Mouse (Mus musculus) gastrocnemius, postnatal 36 days (tissue): ENCODE data around the gene Fbxo46. TPM values are rescaled to one million over a fixed set of nuclear protein-coding genes. Genes with fewer than 3 reads are reported as not detected.

Source experiments
- DNase-seq, 2 experiments: peaks; one replicate each; pipeline ENCODE4 v3.0.0; 2022
- intact Hi-C: fragments of 180-260 bp; cut with DNase I; formaldehyde crosslinking; loops from one replicate; pipeline ENCODE4 v1.15.1; 2025
- total RNA-seq, 2 experiments: library from RNA; stranded (reverse); gene quantifications; 2 replicates each; pipeline ENCODE4 v1.2.3; 2021

Fbxo46 gene
- total RNA-seq, 2 experiments from 2014 or later, result 2.0 to 2.8 TPM

GRCm38 (mm10) chr7:19162928-19163327, 43.3 kb downstream of the Fbxo46 start:
- intact Hi-C loops, result no loop called here
- DNase-seq, result no peak

GRCm38 (mm10) chr7:19163752-19164151, 44.1 kb downstream of the Fbxo46 start:
- intact Hi-C loops, result no loop called here

GRCm38 (mm10) chr7:19164189-19164588, 44.5 kb downstream of the Fbxo46 start:
- no peak for DNase-seq
- intact Hi-C loops, result no loop called here

More at GRCm38 (mm10) chr7:19163752-19164151, 44.1 kb downstream of the Fbxo46 start:
- no peak for DNase-seq

GRCm38 (mm10) chr7:19164978-19165377, 45.3 kb downstream of the Fbxo46 start:
- no peak for DNase-seq
- intact Hi-C loops, result no loop called here

GRCm38 (mm10) chr7:19165656-19166423, 46.2 kb downstream of the Fbxo46 start, which contains the start of gene Gipr:
Gene Gipr, minus strand, starts transcription at chr7:19166127.
- no peak for DNase-seq
- intact Hi-C loops, result no loop called here

- intact Hi-C loops, result no loop called here
Observed at GRCm38 (mm10) chr7:19166990-19167389, 47.3 kb downstream of the Fbxo46 start.

GRCm38 (mm10) chr7:19169506-19169905, 49.8 kb downstream of the Fbxo46 start:
- intact Hi-C loops, result no loop called here
- no peak for DNase-seq

More at GRCm38 (mm10) chr7:19166990-19167389, 47.3 kb downstream of the Fbxo46 start:
- DNase-seq, result no peak

- intact Hi-C loops, result no loop called here
- DNase-seq, result no peak
Observed at GRCm38 (mm10) chr7:19170142-19170541, 50.5 kb downstream of the Fbxo46 start.

- intact Hi-C loops, result loop anchor here (2.0 kb wide), 1 partner anchor 15 kb away; no protein-coding TSS in a partner anchor
- DNase-seq, result no peak
Observed at GRCm38 (mm10) chr7:19171831-19172230, 52.2 kb downstream of the Fbxo46 start.

- DNase-seq, result peak; percentile 65 to 82
- intact Hi-C loops, result loop anchor here (2.0 kb wide), 1 partner anchor 16 kb away; no protein-coding TSS in a partner anchor
Observed at GRCm38 (mm10) chr7:19172874-19173273, 53.2 kb downstream of the Fbxo46 start.

- DNase-seq, result no peak
Observed at GRCm38 (mm10) chr7:19175708-19176515, 56.3 kb downstream of the Fbxo46 start, which contains the start of gene Eml2. Gene Eml2, plus strand, starts transcription at chr7:19176421.

GRCm38 (mm10) chr7:19176516-19176947, 56.9 kb downstream of the Fbxo46 start:
- DNase-seq, result no peak
- intact Hi-C loops, result loop anchor here (5.0 kb wide), 3 partner anchors 106 to 166 kb away; partner anchors contain the start of genes Ercc1, Ppm1n and Rtn2

More at GRCm38 (mm10) chr7:19175708-19176515, 56.3 kb downstream of the Fbxo46 start, which contains the start of gene Eml2:
- intact Hi-C loops, result loop anchor here (5.0 kb wide), 3 partner anchors 106 to 166 kb away; partner anchors contain the start of genes Ercc1, Ppm1n and Rtn2

GRCm38 (mm10) chr7:19177216-19177615, 57.6 kb downstream of the Fbxo46 start:
- intact Hi-C loops, result loop anchor here (5.0 kb wide), 3 partner anchors 105 to 165 kb away; partner anchors contain the start of genes Ercc1, Ppm1n and Rtn2
- no peak for DNase-seq

GRCm38 (mm10) chr7:19178035-19178434, 58.4 kb downstream of the Fbxo46 start:
- no peak for DNase-seq
- intact Hi-C loops, result loop anchor here (2.0 to 5.0 kb wide), 4 partner anchors 29 to 164 kb away; partner anchors contain the start of genes Ercc1, Ppm1n and Rtn2

GRCm38 (mm10) chr7:19178443-19179092, 58.9 kb downstream of the Fbxo46 start:
- DNase-seq, result peak; percentile 59 to 69
- intact Hi-C loops, result loop anchor here (2.0 to 5.0 kb wide), 4 partner anchors 28 to 164 kb away; partner anchors contain the start of genes Ercc1, Ppm1n and Rtn2

- intact Hi-C loops, result loop anchor here (2.0 to 5.0 kb wide), 4 partner anchors 28 to 163 kb away; partner anchors contain the start of genes Ercc1, Ppm1n and Rtn2
- DNase-seq, result peak; percentile 44 to 58
Observed at GRCm38 (mm10) chr7:19179173-19179572, 59.5 kb downstream of the Fbxo46 start.

GRCm38 (mm10) chr7:19179936-19180335, 60.3 kb downstream of the Fbxo46 start:
- intact Hi-C loops, result loop anchor here (2.0 to 5.0 kb wide), 4 partner anchors 27 to 162 kb away; partner anchors contain the start of genes Ercc1, Ppm1n and Rtn2
- no peak for DNase-seq

- intact Hi-C loops, result no loop called here
- no peak for DNase-seq
Observed at GRCm38 (mm10) chr7:19180862-19181429, 61.3 kb downstream of the Fbxo46 start.

GRCm38 (mm10) chr7:19184250-19184649, 64.6 kb downstream of the Fbxo46 start:
- no peak for DNase-seq
- intact Hi-C loops, result no loop called here
